Mouse (Mus musculus): ENCODE data around the gene Gstp2. TPM values are rescaled to one million over a fixed set of nuclear protein-coding genes. Genes with fewer than 3 reads are reported as not detected.

The Gstp2 gene
- polyA plus RNA-seq, 1 experiment from 2014 or later: 8.0 TPM

- Histone ChIP-seq H3K9ac (ENCODE audit: low read length) (peak overlapping the region; percentile 91), H3K4me3 (ENCODE audit: control insufficient read depth in 1 of 2, insufficient read depth in 1 of 2, low read depth in 1 of 2, low read length in 2 of 2) (peak overlapping the region in 1 of 2 experiments; percentile 74; a peak in 2 of 4 replicates)
- ATAC-seq (ENCODE audit: insufficient number of reproducible peaks, insufficient read depth, low FRiP score, low read depth): no peak
Observed at GRCm38 (mm10) chr19:3999121-3999730, 46.6 kb downstream of the Gstp2 start.

GRCm38 (mm10) chr19:3998335-3998734 is 47.5 kb downstream of the Gstp2 start:
- H3K4me3 ChIP-seq (ENCODE audit: control insufficient read depth in 1 of 2, insufficient read depth in 1 of 2, low read depth in 1 of 2, low read length in 2 of 2): no peak overlapping the region
- ATAC-seq (ENCODE audit: insufficient number of reproducible peaks, insufficient read depth, low FRiP score, low read depth): no peak
- H3K9me3 ChIP-seq (ENCODE audit: control insufficient read depth, low read length): no peaks in the 10 kb centered on the region
- no peak overlapping the region for H3K9ac ChIP-seq (ENCODE audit: low read length)
- H3K36me3 ChIP-seq (ENCODE audit: control insufficient read depth, insufficient read depth, low read length): no peaks in the 10 kb centered on the region
- no peak overlapping the region for H3K27ac ChIP-seq (replicated peaks in 1 of 2; ENCODE audit: control insufficient read depth in 1 of 2, insufficient read depth in 1 of 2, low read depth in 2 of 2, low read length in 2 of 2)
- H3K27me3 ChIP-seq (ENCODE audit: control insufficient read depth, insufficient read depth, low read length): no peaks in the 10 kb centered on the region
- 74% methylated on average over 8 of the region's 8 CpGs for WGBS
- H3K4me2 ChIP-seq (ENCODE audit: low read length): no peak overlapping the region
- H3K4me1 ChIP-seq (ENCODE audit: control insufficient read depth in 2 of 2, insufficient read depth in 2 of 2, low read length in 2 of 2): peaks cover 25 to 31% of the 10 kb centered on the region in 2 experiments

More at GRCm38 (mm10) chr19:3999121-3999730, 46.6 kb downstream of the Gstp2 start:
- H3K4me1 ChIP-seq (ENCODE audit: control insufficient read depth in 2 of 2, insufficient read depth in 2 of 2, low read length in 2 of 2): peaks cover 33 to 36% of the 10 kb centered on the region in 2 experiments
- no peak overlapping the region for H3K27ac ChIP-seq (replicated peaks in 1 of 2; ENCODE audit: control insufficient read depth in 1 of 2, insufficient read depth in 1 of 2, low read depth in 2 of 2, low read length in 2 of 2)
- no peaks in the 10 kb centered on the region for H3K9me3 ChIP-seq (ENCODE audit: control insufficient read depth, low read length)
- 85% methylated on average over 9 of the region's 9 CpGs for WGBS
- H3K4me2 ChIP-seq (ENCODE audit: low read length): peak overlapping the region; percentile 86
- no peaks in the 10 kb centered on the region for H3K27me3 ChIP-seq (ENCODE audit: control insufficient read depth, insufficient read depth, low read length)
- no peaks in the 10 kb centered on the region for H3K36me3 ChIP-seq (ENCODE audit: control insufficient read depth, insufficient read depth, low read length)

GRCm38 (mm10) chr19:3997231-3997630 is 48.6 kb downstream of the Gstp2 start:
- Histone ChIP-seq H3K9ac (ENCODE audit: low read length) (no peak overlapping the region), H3K4me1 (ENCODE audit: control insufficient read depth in 2 of 2, insufficient read depth in 2 of 2, low read length in 2 of 2) (peaks cover 16 to 21% of the 10 kb centered on the region in 2 experiments), H3K9me3 (ENCODE audit: control insufficient read depth, low read length) (no peaks in the 10 kb centered on the region), H3K4me2 (ENCODE audit: low read length) (no peak overlapping the region), H3K36me3 (ENCODE audit: control insufficient read depth, insufficient read depth, low read length) (no peaks in the 10 kb centered on the region), H3K27me3 (ENCODE audit: control insufficient read depth, insufficient read depth, low read length) (no peaks in the 10 kb centered on the region), H3K27ac (replicated peaks in 1 of 2; ENCODE audit: control insufficient read depth in 1 of 2, insufficient read depth in 1 of 2, low read depth in 2 of 2, low read length in 2 of 2) (no peak overlapping the region), H3K4me3 (ENCODE audit: control insufficient read depth in 1 of 2, insufficient read depth in 1 of 2, low read depth in 1 of 2, low read length in 2 of 2) (no peak overlapping the region)
- 43% methylated on average over 8 of the region's 8 CpGs for WGBS
- ATAC-seq (ENCODE audit: insufficient number of reproducible peaks, insufficient read depth, low FRiP score, low read depth): no peak

- H3K36me3 ChIP-seq (ENCODE audit: control insufficient read depth, insufficient read depth, low read length): no peaks in the 10 kb centered on the region
- H3K4me3 ChIP-seq (ENCODE audit: control insufficient read depth in 1 of 2, insufficient read depth in 1 of 2, low read depth in 1 of 2, low read length in 2 of 2): no peak overlapping the region
- no peaks in the 10 kb centered on the region for H3K27me3 ChIP-seq (ENCODE audit: control insufficient read depth, insufficient read depth, low read length)
- no peaks in the 10 kb centered on the region for H3K9me3 ChIP-seq (ENCODE audit: control insufficient read depth, low read length)
- no peak overlapping the region for H3K27ac ChIP-seq (replicated peaks in 1 of 2; ENCODE audit: control insufficient read depth in 1 of 2, insufficient read depth in 1 of 2, low read depth in 2 of 2, low read length in 2 of 2)
- no peak overlapping the region for H3K9ac ChIP-seq (ENCODE audit: low read length)
- WGBS: 75% methylated on average over 8 of the region's 8 CpGs
- peaks cover 11 to 16% of the 10 kb centered on the region in 2 experiments for H3K4me1 ChIP-seq (ENCODE audit: control insufficient read depth in 2 of 2, insufficient read depth in 2 of 2, low read length in 2 of 2)
- ATAC-seq (ENCODE audit: insufficient number of reproducible peaks, insufficient read depth, low FRiP score, low read depth): no peak
- H3K4me2 ChIP-seq (ENCODE audit: low read length): no peak overlapping the region
Observed at GRCm38 (mm10) chr19:3996747-3997146, 49.1 kb downstream of the Gstp2 start.

- H3K36me3 ChIP-seq (ENCODE audit: control insufficient read depth, insufficient read depth, low read length): no peaks in the 10 kb centered on the region
- H3K4me3 ChIP-seq (ENCODE audit: control insufficient read depth in 1 of 2, insufficient read depth in 1 of 2, low read depth in 1 of 2, low read length in 2 of 2): no peak overlapping the region
- no peak overlapping the region for H3K27ac ChIP-seq (replicated peaks in 1 of 2; ENCODE audit: control insufficient read depth in 1 of 2, insufficient read depth in 1 of 2, low read depth in 2 of 2, low read length in 2 of 2)
- WGBS: 73% methylated on average over 7 of the region's 7 CpGs
- H3K9ac ChIP-seq (ENCODE audit: low read length): no peak overlapping the region
- H3K9me3 ChIP-seq (ENCODE audit: control insufficient read depth, low read length): no peaks in the 10 kb centered on the region
- ATAC-seq (ENCODE audit: insufficient number of reproducible peaks, insufficient read depth, low FRiP score, low read depth): no peak
- peaks cover 5 to 10% of the 10 kb centered on the region in 2 experiments for H3K4me1 ChIP-seq (ENCODE audit: control insufficient read depth in 2 of 2, insufficient read depth in 2 of 2, low read length in 2 of 2)
- H3K4me2 ChIP-seq (ENCODE audit: low read length): no peak overlapping the region
- H3K27me3 ChIP-seq (ENCODE audit: control insufficient read depth, insufficient read depth, low read length): no peaks in the 10 kb centered on the region
Observed at GRCm38 (mm10) chr19:3996106-3996505, 49.7 kb downstream of the Gstp2 start.

- no peak overlapping the region for H3K4me3 ChIP-seq (ENCODE audit: control insufficient read depth in 1 of 2, insufficient read depth in 1 of 2, low read depth in 1 of 2, low read length in 2 of 2)
- H3K4me1 ChIP-seq (ENCODE audit: control insufficient read depth in 2 of 2, insufficient read depth in 2 of 2, low read length in 2 of 2): peaks cover 2 to 6% of the 10 kb centered on the region in 2 experiments; a peak in 3 of 4 replicates
- ATAC-seq (ENCODE audit: insufficient number of reproducible peaks, insufficient read depth, low FRiP score, low read depth): no peak
- H3K9me3 ChIP-seq (ENCODE audit: control insufficient read depth, low read length): no peaks in the 10 kb centered on the region
- no peak overlapping the region for H3K9ac ChIP-seq (ENCODE audit: low read length)
- WGBS: 88% methylated on average over 3 of the region's 3 CpGs
- H3K4me2 ChIP-seq (ENCODE audit: low read length): no peak overlapping the region
- no peaks in the 10 kb centered on the region for H3K36me3 ChIP-seq (ENCODE audit: control insufficient read depth, insufficient read depth, low read length)
- H3K27ac ChIP-seq (replicated peaks in 1 of 2; ENCODE audit: control insufficient read depth in 1 of 2, insufficient read depth in 1 of 2, low read depth in 2 of 2, low read length in 2 of 2): no peak overlapping the region
- H3K27me3 ChIP-seq (ENCODE audit: control insufficient read depth, insufficient read depth, low read length): no peaks in the 10 kb centered on the region
Observed at GRCm38 (mm10) chr19:3995505-3995904, 50.3 kb downstream of the Gstp2 start.

- H3K36me3 ChIP-seq (ENCODE audit: control insufficient read depth, insufficient read depth, low read length): no peaks in the 10 kb centered on the region
- H3K27me3 ChIP-seq (ENCODE audit: control insufficient read depth, insufficient read depth, low read length): no peaks in the 10 kb centered on the region
- H3K4me1 ChIP-seq (ENCODE audit: control insufficient read depth in 2 of 2, insufficient read depth in 2 of 2, low read length in 2 of 2): peaks cover 2 to 6% of the 10 kb centered on the region in 2 experiments; a peak in 3 of 4 replicates
- no peak overlapping the region for H3K9ac ChIP-seq (ENCODE audit: low read length)
- H3K9me3 ChIP-seq (ENCODE audit: control insufficient read depth, low read length): no peaks in the 10 kb centered on the region
- H3K4me3 ChIP-seq (ENCODE audit: control insufficient read depth in 1 of 2, insufficient read depth in 1 of 2, low read depth in 1 of 2, low read length in 2 of 2): no peak overlapping the region
- no peak overlapping the region for H3K27ac ChIP-seq (replicated peaks in 1 of 2; ENCODE audit: control insufficient read depth in 1 of 2, insufficient read depth in 1 of 2, low read depth in 2 of 2, low read length in 2 of 2)
- 69% methylated on average over 6 of the region's 6 CpGs for WGBS
- no peak for ATAC-seq (ENCODE audit: insufficient number of reproducible peaks, insufficient read depth, low FRiP score, low read depth)
- H3K4me2 ChIP-seq (ENCODE audit: low read length): no peak overlapping the region
Observed at GRCm38 (mm10) chr19:3994932-3995331, 50.9 kb downstream of the Gstp2 start.

- H3K4me2 ChIP-seq (ENCODE audit: low read length): no peak within 1 kb of the TSS
- H3K9ac ChIP-seq (ENCODE audit: low read length): no peak within 1 kb of the TSS
- no peaks in the 10 kb centered on the region for H3K4me1 ChIP-seq (ENCODE audit: control insufficient read depth in 2 of 2, insufficient read depth in 2 of 2, low read length in 2 of 2)
- no peak within 1 kb of the TSS for H3K27ac ChIP-seq (replicated peaks in 1 of 2; ENCODE audit: control insufficient read depth in 1 of 2, insufficient read depth in 1 of 2, low read depth in 2 of 2, low read length in 2 of 2)
- H3K9me3 ChIP-seq (ENCODE audit: control insufficient read depth, low read length): no peaks in the 10 kb centered on the region
- no peaks in the 10 kb centered on the region for H3K36me3 ChIP-seq (ENCODE audit: control insufficient read depth, insufficient read depth, low read length)
- no peak for ATAC-seq (ENCODE audit: insufficient number of reproducible peaks, insufficient read depth, low FRiP score, low read depth)
- no peak within 1 kb of the TSS for H3K4me3 ChIP-seq (ENCODE audit: control insufficient read depth in 1 of 2, insufficient read depth in 1 of 2, low read depth in 1 of 2, low read length in 2 of 2)
- 45% methylated on average over 5 of the region's 5 CpGs for WGBS
- H3K27me3 ChIP-seq (ENCODE audit: control insufficient read depth, insufficient read depth, low read length): no peaks in the 10 kb centered on the region
Observed at GRCm38 (mm10) chr19:3992416-3992815, 53.4 kb downstream of the Gstp2 start, which contains the start of gene Tbx10. Gene Tbx10 (plus strand): TSS chr19:3992752.
